Mouse (Mus musculus) lung, postnatal 0 days (tissue): ENCODE results near the gene Zfp74. TPM values are rescaled to one million over a fixed set of nuclear protein-coding genes. Genes with fewer than 3 reads are reported as not detected.

Experiments used
- ATAC-seq: fragments of 200-750 bp; cut with Nextera tagmentation; 2 replicates; pipeline ENCODE4 v1.8.0; 2017; ENCODE audit warnings: moderate library complexity
- DNase-seq: peaks from one replicate; pipeline ENCODE4 v3.0.0-alpha.2; 2016; ENCODE audit warnings: low spot score
- H3K27ac ChIP-seq: fragments of 300-500 bp; sonication (generic); 2 replicates; pipeline ENCODE4 v1.5.1; 2014; ENCODE audit warnings: antibody characterized with exemption, mild to moderate bottlenecking, low read length, mixed read lengths
- H3K27me3 ChIP-seq: fragments of 300-500 bp; sonication (generic); replicated peaks from 2 replicates; pipeline ENCODE4 v1.6.1; 2014; ENCODE audit warnings: low read length, mixed read lengths; ENCODE audit not compliant: insufficient read depth
- H3K36me3 ChIP-seq: fragments of 300-500 bp; sonication (generic); 2 replicates; pipeline ENCODE4 v1.6.1; 2014; ENCODE audit warnings: low read length, mixed read lengths; ENCODE audit not compliant: insufficient read depth
- H3K4me1 ChIP-seq: fragments of 300-500 bp; sonication (generic); 2 replicates; pipeline ENCODE4 v1.6.1; 2014; ENCODE audit warnings: antibody characterized with exemption, low read depth, low read length, mixed read lengths; ENCODE audit not compliant: insufficient read depth
- H3K4me2 ChIP-seq: fragments of 300-500 bp; sonication (generic); replicated peaks from 2 replicates; pipeline ENCODE4 v1.6.1; 2014; ENCODE audit warnings: low read depth, mild to moderate bottlenecking, low read length, moderate library complexity, mixed read lengths
- H3K4me3 ChIP-seq: fragments of 300-500 bp; sonication (generic); 2 replicates; pipeline ENCODE4 v1.5.1; 2014; ENCODE audit warnings: low read depth, low read length
- H3K9ac ChIP-seq: fragments of 300-500 bp; sonication (generic); replicated peaks from 2 replicates; pipeline ENCODE4 v1.6.1; 2014; ENCODE audit warnings: low read depth, mild to moderate bottlenecking
- H3K9me3 ChIP-seq: fragments of 300-500 bp; sonication (generic); 2 replicates; pipeline ENCODE4 v1.6.1; 2016; ENCODE audit warnings: low read length, mixed read lengths
- CTCF ChIP-seq: IDR thresholded peaks from 2 replicates; pipeline ENCODE4 v1.5.1; 2016; ENCODE audit warnings: antibody characterized with exemption, mild to moderate bottlenecking
- EP300 ChIP-seq: IDR thresholded peaks from 2 replicates; pipeline ENCODE4 v1.6.1; 2016; ENCODE audit warnings: antibody characterized with exemption, mild to moderate bottlenecking, control low read depth
- WGBS: fragments of 180-500 bp; shearing (Covaris S2); extraction: QIAGEN DNeasy Blood & Tissue Kit; methylation state at CpG from one replicate; pipeline ENCODE4 v1.1.7; 2014; 5-methylcytosine and 5-hydroxymethylcytosine counted together
- polyA plus RNA-seq: library from polyadenylated mRNA; unstranded; fragments of >200 nt; fragmentation: Nextera tagmentation; extraction: Ambion mirVana; gene quantifications from 2 replicates; pipeline ENCODE4 v1.2.1, GENCODE M21; 2015

The Zfp74 gene
- polyA plus RNA-seq, 1 experiment from 2014 or later = 5.1 TPM

- TF ChIP-seq EP300 = no peak
- TF ChIP-seq CTCF = no peak
- WGBS = 87% methylated on average over 5 of the region's 5 CpGs
- no peak for ATAC-seq
Observed at GRCm38 (mm10) chr7:29987551-29987950, 33.7 kb upstream of the Zfp74 start.

GRCm38 (mm10) chr7:29986101-29986500, 32.2 kb upstream of the Zfp74 start:
- WGBS = 82% methylated on average over 8 of the region's 8 CpGs
- H3K27me3 ChIP-seq = no peaks in the 10 kb centered on the region
- no peak overlapping the region for H3K4me3 ChIP-seq
- H3K4me1 ChIP-seq = peaks cover 5% of the 10 kb centered on the region; the same call in 1 of the 2 replicates
- H3K4me2 ChIP-seq = no peak overlapping the region
- no peak overlapping the region for H3K9ac ChIP-seq
- TF ChIP-seq EP300 (no peak), CTCF (no peak)
- H3K9me3 ChIP-seq = no peaks in the 10 kb centered on the region
- DNase-seq (no peak), ATAC-seq (no peak)
- H3K36me3 ChIP-seq = 0 out of 2 replicates have a peak, but pooled peaks cover 6% of the 10 kb centered on the region
- no peak overlapping the region for H3K27ac ChIP-seq

More at GRCm38 (mm10) chr7:29987551-29987950, 33.7 kb upstream of the Zfp74 start:
- Histone ChIP-seq H3K27me3 (no peaks in the 10 kb centered on the region), H3K9me3 (no peaks in the 10 kb centered on the region), H3K4me2 (no peak overlapping the region), H3K27ac (no peak overlapping the region), H3K4me1 (peaks cover 5% of the 10 kb centered on the region; the same call in 1 of the 2 replicates), H3K9ac (no peak overlapping the region), H3K4me3 (no peak overlapping the region), H3K36me3 (peaks cover 14% of the 10 kb centered on the region; the same call in 1 of the 2 replicates)
- no peak for DNase-seq

- peak within 1 kb of the TSS; percentile 90 for H3K27ac ChIP-seq
- H3K4me3 ChIP-seq = peak within 1 kb of the TSS; percentile 86
- peak within 1 kb of the TSS; percentile 81 for H3K9ac ChIP-seq
- DNase-seq (peak; percentile 97), ATAC-seq (peak; percentile 97)
- H3K9me3 ChIP-seq = no peaks in the 10 kb centered on the region
- H3K4me1 ChIP-seq = peaks cover 5% of the 10 kb centered on the region; the same call in 1 of the 2 replicates
- no peaks in the 10 kb centered on the region for H3K27me3 ChIP-seq
- WGBS = under 1% methylated on average over 60 of the region's 62 CpGs
- H3K36me3 ChIP-seq = 0 out of 2 replicates have a peak, but pooled peaks cover 2% of the 10 kb centered on the region
- TF ChIP-seq CTCF = peak; percentile 81
- 0 out of 2 replicates have a peak, but pooled peaks have one; percentile 46 for TF ChIP-seq EP300
- peak within 1 kb of the TSS; percentile 81 for H3K4me2 ChIP-seq
Observed at GRCm38 (mm10) chr7:29983690-29984380, 29.9 kb upstream of the Zfp74 start, which contains the start of gene Zfp568. Zfp568 (plus strand) TSS chr7:29983955.

- ATAC-seq = peak; percentile 19
- Histone ChIP-seq H3K4me3 (peak overlapping the region; percentile 86), H3K4me1 (peaks cover 5% of the 10 kb centered on the region; the same call in 1 of the 2 replicates), H3K4me2 (peak overlapping the region; percentile 81), H3K9me3 (no peaks in the 10 kb centered on the region), H3K27me3 (no peaks in the 10 kb centered on the region), H3K9ac (peak overlapping the region; percentile 81), H3K36me3 (no peaks in the 10 kb centered on the region), H3K27ac (peak overlapping the region; percentile 90)
- no peak for TF ChIP-seq CTCF
- no peak; the same call in 1 of the 2 replicates for TF ChIP-seq EP300
- 2% methylated on average over 8 of the region's 8 CpGs for WGBS
- DNase-seq = no peak
Observed at GRCm38 (mm10) chr7:29983340-29983689, 29.4 kb upstream of the Zfp74 start.

GRCm38 (mm10) chr7:29982931-29983330, 29.0 kb upstream of the Zfp74 start:
- TF ChIP-seq EP300 = no peak
- peak overlapping the region; percentile 81 for H3K4me2 ChIP-seq
- peak overlapping the region; percentile 86 for H3K4me3 ChIP-seq
- DNase-seq (peak; percentile 21), ATAC-seq (no peak)
- H3K27me3 ChIP-seq = no peaks in the 10 kb centered on the region
- peaks cover 5% of the 10 kb centered on the region; the same call in 1 of the 2 replicates for H3K4me1 ChIP-seq
- no peaks in the 10 kb centered on the region for H3K36me3 ChIP-seq
- 27% methylated on average over 6 of the region's 6 CpGs for WGBS
- peak overlapping the region; percentile 81; the same call in 1 of the 2 replicates for H3K9ac ChIP-seq
- peak overlapping the region; percentile 90 for H3K27ac ChIP-seq
- H3K9me3 ChIP-seq = no peaks in the 10 kb centered on the region

- Histone ChIP-seq H3K36me3 (no peaks in the 10 kb centered on the region), H3K9me3 (no peaks in the 10 kb centered on the region), H3K27ac (peak overlapping the region; percentile 23; the same call in 1 of the 2 replicates), H3K27me3 (no peaks in the 10 kb centered on the region), H3K4me1 (peaks cover 5% of the 10 kb centered on the region; the same call in 1 of the 2 replicates), H3K4me2 (peak overlapping the region; percentile 81; the same call in 1 of the 2 replicates), H3K9ac (no peak overlapping the region), H3K4me3 (no peak overlapping the region)
- 65% methylated on average over 4 of the region's 4 CpGs for WGBS
- ATAC-seq (no peak), DNase-seq (no peak)
- TF ChIP-seq CTCF = no peak
- no peak for TF ChIP-seq EP300
Observed at GRCm38 (mm10) chr7:29982341-29982740, 28.5 kb upstream of the Zfp74 start.
